Mouse (Mus musculus) heart, postnatal 0 days (tissue): Measurements from ENCODE around the gene Olfr325.

ENCODE experiments used
- CTCF ChIP-seq: IDR thresholded peaks from 2 replicates; pipeline ENCODE4 v1.5.1; 2016; ENCODE audit warnings: antibody characterized with exemption, control low read depth, low read depth
- EP300 ChIP-seq: IDR thresholded peaks from 2 replicates; pipeline ENCODE4 v1.6.1; 2016; ENCODE audit warnings: antibody characterized with exemption, low read depth

DNA sequence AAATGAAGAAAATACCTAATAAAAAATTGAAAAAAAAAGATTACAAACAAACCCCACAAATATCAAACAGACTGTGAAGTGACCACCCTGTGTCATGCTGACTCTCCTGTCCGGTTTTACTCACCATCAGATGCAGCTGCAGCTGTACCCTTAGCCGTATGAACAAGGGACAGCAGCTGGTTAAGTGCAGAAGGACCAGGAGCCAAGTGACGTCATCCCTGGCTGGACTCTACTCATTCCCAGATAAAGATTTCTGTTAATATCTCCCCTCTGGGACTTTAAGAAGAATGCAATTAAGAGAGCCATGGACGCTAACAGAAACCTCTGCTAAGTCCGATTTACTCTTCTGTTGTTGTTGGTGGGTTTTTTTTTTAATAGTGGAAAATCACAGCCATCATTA, 7.1 kb upstream of the Olfr325 start, which contains the start of gene Olfr224:
- TF ChIP-seq CTCF: no peak
- no peak for TF ChIP-seq EP300
